Mouse (Mus musculus): ENCODE results near the gene Endou. TPM values are rescaled to one million over a fixed set of nuclear protein-coding genes. Genes with fewer than 3 reads are reported as not detected.

Gene Endou
- polyA plus RNA-seq, 1 experiment from 2014 or later = not detected

DNA sequence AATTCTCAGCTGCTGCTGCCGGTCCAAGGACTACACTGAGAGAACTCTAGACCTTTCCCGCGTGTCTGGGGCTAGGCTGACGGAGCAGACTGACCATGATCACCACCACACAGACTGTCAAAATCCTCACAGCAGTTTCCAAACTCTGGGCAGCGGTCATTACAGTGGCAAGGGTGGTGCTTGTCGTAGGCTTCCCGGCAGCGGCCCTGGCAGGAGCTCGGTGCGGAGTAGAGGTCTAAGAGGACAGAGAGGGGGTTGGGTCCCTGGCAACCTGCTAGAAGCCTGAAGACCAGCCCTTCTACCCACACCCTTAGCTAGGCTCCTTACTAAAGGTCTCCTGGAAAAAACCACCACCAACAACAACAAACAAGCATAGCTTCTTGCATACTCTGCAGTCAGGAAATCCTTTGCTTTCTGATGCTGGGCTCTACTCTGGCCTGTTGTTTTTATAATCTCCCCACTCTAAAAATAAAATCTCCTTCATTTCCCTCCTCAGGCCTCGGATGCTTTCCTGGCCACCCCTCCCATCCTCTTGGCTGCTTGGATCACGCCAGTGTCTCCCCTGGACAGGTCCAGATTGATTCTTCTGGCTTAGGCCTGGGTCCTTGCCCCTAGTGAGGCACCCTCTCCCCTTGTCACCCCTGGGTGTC lies 11.0 kb downstream of the Endou start:
- Histone ChIP-seq H3K4me2 (ENCODE audit: low read length) (no peak overlapping the region), H3K9me3 (ENCODE audit: control insufficient read depth, low read length) (no peaks in the 10 kb centered on the region), H3K4me3 (ENCODE audit: low read depth, low read length) (no peak overlapping the region), H3K27me3 (replicated peaks; ENCODE audit: control insufficient read depth, insufficient read depth, low read length) (no peaks in the 10 kb centered on the region), H3K4me1 (replicated peaks; ENCODE audit: control insufficient read depth, insufficient read depth, low read length) (no peaks in the 10 kb centered on the region), H3K9ac (ENCODE audit: low read length) (no peak overlapping the region), H3K27ac (ENCODE audit: low read depth) (no peak overlapping the region), H3K36me3 (ENCODE audit: control insufficient read depth, insufficient read depth, low read length) (no peaks in the 10 kb centered on the region)
- DNase-seq (ENCODE audit: low spot score) (no peak), ATAC-seq (replicated peaks; ENCODE audit: low FRiP score, low TSS enrichment, low read depth) (no peak)
- WGBS = 80% methylated on average over 12 of the region's 12 CpGs

DNA sequence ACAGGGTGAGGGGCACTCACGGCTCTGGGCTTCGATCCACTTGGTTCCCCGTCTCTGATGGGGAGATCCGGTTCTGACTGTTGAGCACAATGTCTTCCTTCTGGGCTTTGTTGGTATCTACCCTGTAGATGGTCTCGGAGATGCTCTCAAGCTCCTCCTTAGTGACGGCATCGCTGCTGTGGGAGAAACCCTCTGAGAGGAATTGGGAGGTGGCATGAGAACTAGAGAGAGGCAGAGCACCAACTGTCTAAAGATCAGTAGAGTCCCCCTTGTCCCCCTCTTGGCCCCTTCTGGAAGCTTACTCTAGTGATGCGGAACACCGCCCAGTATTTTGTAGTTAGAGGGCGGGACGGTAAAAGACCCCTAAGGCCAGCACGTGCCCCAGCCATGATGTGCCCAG lies 11.6 kb downstream of the Endou start:
- ATAC-seq (replicated peaks; ENCODE audit: low FRiP score, low TSS enrichment, low read depth) = no peak
- no peaks in the 10 kb centered on the region for H3K27me3 ChIP-seq (replicated peaks; ENCODE audit: control insufficient read depth, insufficient read depth, low read length)
- no peaks in the 10 kb centered on the region for H3K9me3 ChIP-seq (ENCODE audit: control insufficient read depth, low read length)
- no peak for DNase-seq (ENCODE audit: low spot score)
- no peaks in the 10 kb centered on the region for H3K36me3 ChIP-seq (ENCODE audit: control insufficient read depth, insufficient read depth, low read length)
- WGBS = 94% methylated on average over 12 of the region's 12 CpGs
- no peak overlapping the region for H3K27ac ChIP-seq (ENCODE audit: low read depth)
- H3K9ac ChIP-seq (ENCODE audit: low read length) = no peak overlapping the region
- no peak overlapping the region for H3K4me3 ChIP-seq (ENCODE audit: low read depth, low read length)
- no peaks in the 10 kb centered on the region for H3K4me1 ChIP-seq (replicated peaks; ENCODE audit: control insufficient read depth, insufficient read depth, low read length)
- H3K4me2 ChIP-seq (ENCODE audit: low read length) = no peak overlapping the region

DNA sequence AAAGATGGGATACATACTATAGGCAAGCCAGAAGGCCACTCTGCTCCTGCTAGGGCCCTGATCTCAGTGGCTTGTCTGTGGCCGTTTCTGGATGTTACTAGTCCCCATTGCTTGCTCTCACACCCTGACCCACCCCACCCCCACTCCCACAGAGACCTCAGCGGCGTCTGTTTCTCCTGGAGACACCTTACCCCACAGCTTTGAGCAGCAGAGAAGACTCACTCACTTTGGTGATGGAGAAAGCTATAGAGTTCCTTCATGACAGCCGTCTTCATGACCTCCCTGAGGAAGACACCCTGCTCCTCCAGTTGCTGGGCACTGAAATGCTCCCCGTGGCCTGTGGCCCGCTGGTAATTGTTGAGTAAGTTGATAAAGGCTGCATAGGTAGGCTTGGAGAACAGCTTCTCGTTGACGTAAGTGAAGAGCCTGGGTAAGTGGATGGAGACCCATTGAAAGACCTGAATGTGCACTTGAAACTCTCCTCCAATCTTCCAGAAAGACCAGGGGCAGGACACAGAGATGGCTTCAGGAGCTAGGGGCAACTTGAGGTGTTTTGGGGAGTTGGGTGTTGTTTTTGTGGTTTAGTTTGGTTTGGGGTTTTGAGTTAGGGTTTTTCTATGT lies 12.5 kb downstream of the Endou start:
- H3K4me2 ChIP-seq (ENCODE audit: low read length) = no peak overlapping the region
- H3K36me3 ChIP-seq (ENCODE audit: control insufficient read depth, insufficient read depth, low read length) = no peaks in the 10 kb centered on the region
- DNase-seq (ENCODE audit: low spot score) (no peak), ATAC-seq (replicated peaks; ENCODE audit: low FRiP score, low TSS enrichment, low read depth) (no peak)
- no peaks in the 10 kb centered on the region for H3K9me3 ChIP-seq (ENCODE audit: control insufficient read depth, low read length)
- H3K4me3 ChIP-seq (ENCODE audit: low read depth, low read length) = no peak overlapping the region
- WGBS = 87% methylated on average over 8 of the region's 8 CpGs
- H3K27me3 ChIP-seq (replicated peaks; ENCODE audit: control insufficient read depth, insufficient read depth, low read length) = no peaks in the 10 kb centered on the region
- no peak overlapping the region for H3K9ac ChIP-seq (ENCODE audit: low read length)
- H3K27ac ChIP-seq (ENCODE audit: low read depth) = no peak overlapping the region
- H3K4me1 ChIP-seq (replicated peaks; ENCODE audit: control insufficient read depth, insufficient read depth, low read length) = no peaks in the 10 kb centered on the region

DNA sequence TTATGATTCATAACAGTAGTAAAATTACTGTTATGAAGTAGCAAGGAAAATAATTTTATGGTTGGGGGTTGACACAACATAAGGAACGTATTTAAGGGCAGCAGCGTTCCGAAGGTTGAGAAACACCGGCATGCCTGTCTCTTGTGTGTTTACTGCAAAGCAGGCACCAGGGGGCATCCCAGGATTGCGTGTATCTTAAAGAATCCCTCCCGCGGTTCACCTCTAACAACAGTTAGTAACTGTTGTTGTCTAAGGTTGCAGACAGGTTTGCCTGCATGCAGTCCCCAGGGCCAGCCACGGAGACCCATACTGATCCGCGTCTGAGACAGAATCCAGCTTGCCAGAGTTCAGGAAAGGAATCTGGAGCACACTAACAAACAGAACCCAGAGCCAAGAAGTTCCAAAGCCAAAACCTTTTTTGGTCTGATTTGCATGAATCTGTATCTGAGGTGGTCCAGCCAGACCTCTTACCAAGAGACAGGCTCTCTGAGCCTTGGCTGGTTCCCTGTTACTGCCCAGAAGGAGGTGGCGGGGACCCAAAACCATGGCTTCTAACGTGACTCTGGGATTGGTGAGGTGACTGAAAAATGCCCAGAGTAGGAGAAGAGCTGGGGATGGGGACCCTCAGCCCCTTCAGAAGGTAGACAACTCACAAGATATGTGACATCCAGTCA lies 13.1 kb downstream of the Endou start:
- Histone ChIP-seq H3K36me3 (ENCODE audit: control insufficient read depth, insufficient read depth, low read length) (no peaks in the 10 kb centered on the region), H3K4me2 (ENCODE audit: low read length) (no peak overlapping the region), H3K4me1 (replicated peaks; ENCODE audit: control insufficient read depth, insufficient read depth, low read length) (no peaks in the 10 kb centered on the region), H3K4me3 (ENCODE audit: low read depth, low read length) (no peak overlapping the region), H3K9me3 (ENCODE audit: control insufficient read depth, low read length) (no peaks in the 10 kb centered on the region), H3K27me3 (replicated peaks; ENCODE audit: control insufficient read depth, insufficient read depth, low read length) (no peaks in the 10 kb centered on the region), H3K9ac (ENCODE audit: low read length) (no peak overlapping the region), H3K27ac (ENCODE audit: low read depth) (no peak overlapping the region)
- peak; percentile 84 for DNase-seq (ENCODE audit: low spot score)
- WGBS = 27% methylated on average over 12 of the region's 12 CpGs
- ATAC-seq (replicated peaks; ENCODE audit: low FRiP score, low TSS enrichment, low read depth) = no peak

DNA sequence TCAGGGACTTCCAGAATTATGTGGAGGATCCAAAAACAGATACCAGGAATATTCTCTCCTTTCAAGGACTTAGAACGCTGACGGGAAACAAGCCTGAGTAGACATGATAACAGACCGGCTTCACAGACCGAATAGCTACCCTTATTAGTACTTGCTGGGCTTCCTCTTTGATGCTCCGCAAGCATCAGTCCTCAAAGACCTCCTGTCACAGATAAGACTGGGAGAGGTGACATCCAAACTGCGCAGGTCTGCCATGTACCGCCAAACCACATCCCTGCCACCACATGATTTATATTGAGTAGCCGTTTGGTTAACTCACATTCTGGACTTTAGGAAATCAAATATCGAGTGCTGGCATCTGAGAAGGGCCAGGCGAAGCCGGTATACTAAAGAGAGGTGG lies 14.4 kb downstream of the Endou start:
- H3K4me1 ChIP-seq (replicated peaks; ENCODE audit: control insufficient read depth, insufficient read depth, low read length) = no peaks in the 10 kb centered on the region
- 89% methylated on average over 11 of the region's 11 CpGs for WGBS
- H3K27ac ChIP-seq (ENCODE audit: low read depth) = no peak overlapping the region
- H3K4me2 ChIP-seq (ENCODE audit: low read length) = no peak overlapping the region
- H3K27me3 ChIP-seq (replicated peaks; ENCODE audit: control insufficient read depth, insufficient read depth, low read length) = no peaks in the 10 kb centered on the region
- H3K4me3 ChIP-seq (ENCODE audit: low read depth, low read length) = no peak overlapping the region
- no peaks in the 10 kb centered on the region for H3K9me3 ChIP-seq (ENCODE audit: control insufficient read depth, low read length)
- no peak for ATAC-seq (replicated peaks; ENCODE audit: low FRiP score, low TSS enrichment, low read depth)
- H3K9ac ChIP-seq (ENCODE audit: low read length) = no peak overlapping the region
- DNase-seq (ENCODE audit: low spot score) = no peak
- H3K36me3 ChIP-seq (ENCODE audit: control insufficient read depth, insufficient read depth, low read length) = no peaks in the 10 kb centered on the region

DNA sequence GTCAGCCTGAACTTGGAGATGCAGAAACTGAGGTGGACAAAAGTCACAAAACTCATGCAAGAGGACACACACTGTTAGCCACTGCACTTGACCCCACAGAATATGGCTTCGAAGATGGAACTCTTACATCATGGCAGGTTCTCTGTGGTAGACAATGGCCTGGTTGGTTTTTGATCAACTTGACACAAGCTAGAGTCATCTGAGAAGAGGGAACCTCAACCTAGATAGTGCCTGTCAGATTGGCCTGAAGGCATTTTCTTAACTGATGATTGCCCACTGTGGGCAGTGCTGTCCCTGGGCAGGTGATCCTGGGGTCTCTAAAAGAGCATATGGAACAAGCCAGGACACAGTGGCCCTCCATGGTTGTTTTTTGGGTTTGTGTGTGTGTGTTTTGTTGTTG lies 15.4 kb downstream of the Endou start:
- ATAC-seq (replicated peaks; ENCODE audit: low FRiP score, low TSS enrichment, low read depth) (no peak), DNase-seq (ENCODE audit: low spot score) (no peak)
- Histone ChIP-seq H3K9ac (ENCODE audit: low read length) (no peak overlapping the region), H3K4me3 (ENCODE audit: low read depth, low read length) (no peak overlapping the region), H3K27ac (ENCODE audit: low read depth) (no peak overlapping the region), H3K27me3 (replicated peaks; ENCODE audit: control insufficient read depth, insufficient read depth, low read length) (no peaks in the 10 kb centered on the region), H3K4me1 (replicated peaks; ENCODE audit: control insufficient read depth, insufficient read depth, low read length) (no peaks in the 10 kb centered on the region), H3K36me3 (ENCODE audit: control insufficient read depth, insufficient read depth, low read length) (no peaks in the 10 kb centered on the region), H3K4me2 (ENCODE audit: low read length) (no peak overlapping the region), H3K9me3 (ENCODE audit: control insufficient read depth, low read length) (no peaks in the 10 kb centered on the region)
- 97% methylated on average over 1 of the region's 1 CpGs for WGBS

DNA sequence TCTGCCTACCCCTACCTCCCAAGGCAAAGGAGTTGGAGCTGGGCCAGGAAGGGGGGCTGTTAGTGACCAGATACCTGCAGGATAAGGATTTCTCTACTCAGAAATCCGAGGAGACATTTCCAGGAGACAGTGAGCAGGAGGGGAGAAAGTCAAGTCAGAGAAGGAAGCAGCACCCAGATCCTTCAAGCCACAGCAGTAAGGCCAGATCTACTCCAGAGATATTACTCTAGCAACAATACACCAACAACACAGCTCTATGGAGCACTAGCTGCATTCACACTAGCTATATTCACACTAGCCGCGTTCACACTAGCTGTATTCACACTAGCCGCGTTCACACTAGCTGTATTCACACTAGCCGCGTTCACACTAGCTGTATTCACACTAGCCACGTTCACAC lies 16.1 kb downstream of the Endou start:
- no peaks in the 10 kb centered on the region for H3K9me3 ChIP-seq (ENCODE audit: control insufficient read depth, low read length)
- no peak for ATAC-seq (replicated peaks; ENCODE audit: low FRiP score, low TSS enrichment, low read depth)
- H3K27me3 ChIP-seq (replicated peaks; ENCODE audit: control insufficient read depth, insufficient read depth, low read length) = no peaks in the 10 kb centered on the region
- no peaks in the 10 kb centered on the region for H3K4me1 ChIP-seq (replicated peaks; ENCODE audit: control insufficient read depth, insufficient read depth, low read length)
- WGBS = 84% methylated on average over 8 of the region's 8 CpGs
- H3K4me3 ChIP-seq (ENCODE audit: low read depth, low read length) = no peak overlapping the region
- H3K9ac ChIP-seq (ENCODE audit: low read length) = no peak overlapping the region
- DNase-seq (ENCODE audit: low spot score) = no peak
- no peak overlapping the region for H3K4me2 ChIP-seq (ENCODE audit: low read length)
- H3K27ac ChIP-seq (ENCODE audit: low read depth) = no peak overlapping the region
- H3K36me3 ChIP-seq (ENCODE audit: control insufficient read depth, insufficient read depth, low read length) = no peaks in the 10 kb centered on the region

DNA sequence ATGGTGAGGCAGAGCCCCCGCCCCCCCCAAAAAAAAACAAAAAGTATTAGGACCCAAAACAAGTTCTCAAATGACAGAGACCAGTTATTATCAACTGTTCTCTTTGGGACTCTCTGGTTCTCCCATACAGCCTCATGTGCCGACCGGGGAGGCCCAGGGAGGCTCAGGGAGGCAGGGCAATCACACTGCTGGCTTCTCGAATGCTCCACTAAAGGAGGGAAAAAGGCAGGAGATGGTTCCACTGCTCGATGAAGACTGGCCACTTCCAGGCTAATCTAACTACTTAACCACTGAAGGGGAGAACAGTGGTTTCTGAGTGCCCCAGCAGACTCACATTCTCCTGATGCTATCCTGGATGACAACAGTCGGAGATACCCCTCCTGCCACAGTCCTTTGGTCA lies 18.6 kb downstream of the Endou start:
- Histone ChIP-seq H3K27ac (ENCODE audit: low read depth) (no peak overlapping the region), H3K9ac (ENCODE audit: low read length) (no peak overlapping the region), H3K4me1 (replicated peaks; ENCODE audit: control insufficient read depth, insufficient read depth, low read length) (no peaks in the 10 kb centered on the region), H3K36me3 (ENCODE audit: control insufficient read depth, insufficient read depth, low read length) (no peaks in the 10 kb centered on the region), H3K4me3 (ENCODE audit: low read depth, low read length) (no peak overlapping the region), H3K9me3 (ENCODE audit: control insufficient read depth, low read length) (no peaks in the 10 kb centered on the region), H3K27me3 (replicated peaks; ENCODE audit: control insufficient read depth, insufficient read depth, low read length) (no peaks in the 10 kb centered on the region), H3K4me2 (ENCODE audit: low read length) (no peak overlapping the region)
- ATAC-seq (replicated peaks; ENCODE audit: low FRiP score, low TSS enrichment, low read depth) (no peak), DNase-seq (ENCODE audit: low spot score) (no peak)
- 70% methylated on average over 6 of the region's 6 CpGs for WGBS

DNA sequence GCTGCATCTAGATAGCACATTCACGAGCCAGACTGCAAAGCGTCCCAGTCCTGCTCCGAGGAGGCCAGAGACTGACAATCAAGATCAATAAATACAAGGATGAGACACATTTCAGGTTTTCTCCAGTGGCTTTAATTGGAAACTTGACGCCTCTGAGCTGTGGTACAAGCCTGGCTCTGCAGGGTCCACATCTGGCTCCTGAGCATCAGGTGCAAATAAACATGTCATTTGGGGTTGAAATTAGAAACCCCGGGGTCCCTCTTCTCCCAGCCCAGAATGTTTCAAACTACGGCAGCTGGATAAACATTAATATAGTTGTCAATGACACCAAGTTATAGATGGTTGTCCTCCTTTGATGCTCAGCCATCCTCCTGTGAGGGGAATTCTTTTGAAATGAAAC lies 20.2 kb downstream of the Endou start:
- DNase-seq (ENCODE audit: low spot score) (no peak), ATAC-seq (replicated peaks; ENCODE audit: low FRiP score, low TSS enrichment, low read depth) (no peak)
- Histone ChIP-seq H3K36me3 (ENCODE audit: control insufficient read depth, insufficient read depth, low read length) (no peaks in the 10 kb centered on the region), H3K27me3 (replicated peaks; ENCODE audit: control insufficient read depth, insufficient read depth, low read length) (no peaks in the 10 kb centered on the region), H3K4me1 (replicated peaks; ENCODE audit: control insufficient read depth, insufficient read depth, low read length) (0 out of 2 replicates have a peak, but pooled peaks cover 5% of the 10 kb centered on the region), H3K9ac (ENCODE audit: low read length) (no peak overlapping the region), H3K9me3 (ENCODE audit: control insufficient read depth, low read length) (no peaks in the 10 kb centered on the region), H3K4me2 (ENCODE audit: low read length) (no peak overlapping the region), H3K27ac (ENCODE audit: low read depth) (no peak overlapping the region), H3K4me3 (ENCODE audit: low read depth, low read length) (no peak overlapping the region)
- WGBS = 55% methylated on average over 6 of the region's 6 CpGs

Data from intestine, embryonic 14.5 days (tissue).